Mouse (Mus musculus) activated CD4-positive, CD25-positive, alpha-beta regulatory T cell, adult 9 weeks (primary cell): ENCODE results near the gene Tktl2. TPM values are rescaled to one million over a fixed set of nuclear protein-coding genes. Genes with fewer than 3 reads are reported as not detected.

Experiments
- polyA plus RNA-seq: library from polyadenylated mRNA; unstranded; fragments of 100-300 nt; shearing (Covaris generic); gene quantifications from one replicate; pipeline ENCODE4 v1.2.1, GENCODE M21; 2017

Gene Tktl2
- not detected for polyA plus RNA-seq

DNA sequence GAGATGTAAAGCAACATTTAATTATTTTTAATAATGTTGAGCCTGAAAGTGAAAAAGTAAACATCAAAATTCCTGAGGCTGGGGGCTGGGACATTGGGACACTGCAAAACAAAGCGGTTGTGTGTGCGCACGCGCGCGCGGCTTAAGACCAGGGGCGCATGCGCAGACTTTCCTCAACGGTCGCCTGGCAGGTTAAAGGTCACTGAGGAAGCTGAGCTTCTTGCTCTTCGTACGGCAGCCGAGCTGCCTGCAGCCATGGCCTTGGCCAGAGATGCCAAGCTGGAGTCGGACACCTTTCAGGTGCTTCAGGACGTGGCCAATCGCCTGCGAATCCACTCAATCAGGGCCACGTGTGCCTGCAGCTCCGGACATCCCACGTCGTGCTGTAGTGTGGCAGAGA, at the start of gene Tktl2:
Gene Tktl2 (plus strand): TSS at position 220 of the 400 bp plus-strand sequence.

DNA sequence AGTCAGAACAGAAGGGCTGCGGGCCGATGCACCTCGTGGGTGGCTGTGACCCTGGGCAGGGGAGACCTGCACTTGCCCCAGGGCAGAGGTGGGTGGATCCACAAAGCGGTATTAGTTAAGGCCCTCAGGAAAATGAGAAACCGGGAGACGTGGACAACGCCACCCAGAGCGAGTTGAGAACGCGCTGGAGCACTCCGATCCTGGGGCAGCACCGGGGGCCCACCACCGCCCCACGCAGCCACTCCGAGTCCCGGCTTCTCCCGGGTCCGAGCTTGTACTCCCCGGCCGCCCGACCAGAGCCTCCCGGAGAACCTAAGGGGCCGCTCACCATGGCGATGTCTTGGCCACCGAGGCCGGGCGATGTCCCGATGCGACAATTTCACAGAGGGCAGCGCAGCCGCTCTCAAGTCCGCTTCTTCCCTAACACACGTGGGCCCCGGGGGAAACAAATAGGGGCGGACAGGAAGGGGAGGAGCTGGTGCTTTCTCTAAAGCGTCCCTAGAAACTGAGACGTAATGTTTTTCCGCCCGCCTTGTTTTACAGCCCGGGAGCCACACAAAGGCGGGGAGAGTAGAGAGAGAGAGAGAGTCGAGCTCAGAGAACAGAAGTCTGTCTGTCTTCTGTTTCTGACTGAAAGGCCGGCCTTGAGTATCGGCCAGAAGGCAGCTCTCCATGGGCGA, 25.3 kb upstream of the Tktl2 start, which contains the start of gene Tma16:
Gene Tma16 (minus strand): TSS at position 447 of the 680 bp plus-strand sequence.

Other genes with a start within 250 kb of the Tktl2 start
- 10.6 TPM for gene Tma16, start 25.2 kb upstream of the Tktl2 start, polyA plus RNA-seq
- not detected for gene Npy5r, start 176.4 kb downstream of the Tktl2 start, polyA plus RNA-seq
- not detected for gene Npy1r, start 185.4 kb downstream of the Tktl2 start, polyA plus RNA-seq